Mouse (Mus musculus) liver, embryonic 15.5 days (tissue): ENCODE measurements around the gene Tmem171. TPM values are rescaled to one million over a fixed set of nuclear protein-coding genes. Genes with fewer than 3 reads are reported as not detected.

Source experiments
- ATAC-seq: fragments of 200-750 bp; cut with Nextera tagmentation; 2 replicates; pipeline ENCODE4 v1.8.0; 2017; ENCODE audit warnings: moderate number of reproducible peaks, mild to moderate bottlenecking, moderate library complexity; ENCODE audit not compliant: insufficient read depth
- H3K27ac ChIP-seq: fragments of 300-500 bp; sonication (generic); replicated peaks from 2 replicates; pipeline ENCODE4 v1.5.1; 2015; ENCODE audit warnings: mild to moderate bottlenecking, inconsistent platforms
- H3K27me3 ChIP-seq: fragments of 300-500 bp; sonication (generic); 2 replicates; pipeline ENCODE4 v1.6.1; 2015; ENCODE audit warnings: mild to moderate bottlenecking, inconsistent platforms
- H3K36me3 ChIP-seq: fragments of 300-500 bp; sonication (generic); replicated peaks from 2 replicates; pipeline ENCODE4 v1.6.1; 2015; ENCODE audit warnings: moderate library complexity, mild to moderate bottlenecking, inconsistent platforms
- H3K4me1 ChIP-seq: fragments of 300-500 bp; sonication (generic); replicated peaks from 2 replicates; pipeline ENCODE4 v1.6.1; 2015; ENCODE audit warnings: inconsistent platforms
- H3K4me2 ChIP-seq: fragments of 300-500 bp; sonication (generic); 2 replicates; pipeline ENCODE4 v1.6.1; 2015; ENCODE audit warnings: moderate library complexity, mild to moderate bottlenecking, inconsistent platforms
- H3K4me3 ChIP-seq: fragments of 300-500 bp; sonication (generic); replicated peaks from 2 replicates; pipeline ENCODE4 v1.5.1; 2015; ENCODE audit warnings: mild to moderate bottlenecking, inconsistent platforms
- H3K9ac ChIP-seq: fragments of 300-500 bp; sonication (generic); 2 replicates; pipeline ENCODE4 v1.6.1; 2015; ENCODE audit warnings: moderate library complexity, mild to moderate bottlenecking, inconsistent platforms
- H3K9me3 ChIP-seq: fragments of 300-500 bp; sonication (generic); replicated peaks from 2 replicates; pipeline ENCODE4 v1.6.1; 2016; ENCODE audit warnings: inconsistent platforms
- WGBS: fragments of 180-500 bp; shearing (Covaris S2); methylation state at CpG from one replicate; pipeline ENCODE4 v1.1.7; 2015; ENCODE audit warnings: mixed read lengths; ENCODE audit not compliant: insufficient replicate concordance; 5-methylcytosine and 5-hydroxymethylcytosine counted together
- polyA plus RNA-seq: library from polyadenylated mRNA; unstranded; fragments of >200 nt; fragmentation: Nextera tagmentation; extraction: Ambion mirVana; gene quantifications from 2 replicates; pipeline ENCODE4 v1.2.1, GENCODE M21; 2015

Gene Tmem171
- polyA plus RNA-seq, 1 experiment from 2014 or later: 0.15 TPM

- H3K36me3 ChIP-seq: no peaks in the 10 kb centered on the region
- WGBS: 74% methylated on average over 1 of the region's 1 CpGs
- no peak overlapping the region for H3K4me3 ChIP-seq
- ATAC-seq: no peak
- H3K27me3 ChIP-seq: no peaks in the 10 kb centered on the region
- H3K4me1 ChIP-seq: no peaks in the 10 kb centered on the region
- H3K9me3 ChIP-seq: no peaks in the 10 kb centered on the region
- no peak overlapping the region for H3K4me2 ChIP-seq
- no peak overlapping the region for H3K9ac ChIP-seq
- no peak overlapping the region for H3K27ac ChIP-seq
Observed at GRCm38 (mm10) chr13:98710655-98711054, 16.0 kb upstream of the Tmem171 start.

- H3K9me3 ChIP-seq: no peaks in the 10 kb centered on the region
- no peak for ATAC-seq
- 63% methylated on average over 8 of the region's 8 CpGs for WGBS
- no peak overlapping the region for H3K4me3 ChIP-seq
- no peaks in the 10 kb centered on the region for H3K4me1 ChIP-seq
- no peaks in the 10 kb centered on the region for H3K27me3 ChIP-seq
- no peaks in the 10 kb centered on the region for H3K36me3 ChIP-seq
- H3K27ac ChIP-seq: no peak overlapping the region
- H3K9ac ChIP-seq: no peak overlapping the region
- no peak overlapping the region for H3K4me2 ChIP-seq
Observed at GRCm38 (mm10) chr13:98710236-98710635, 15.6 kb upstream of the Tmem171 start.

DNA sequence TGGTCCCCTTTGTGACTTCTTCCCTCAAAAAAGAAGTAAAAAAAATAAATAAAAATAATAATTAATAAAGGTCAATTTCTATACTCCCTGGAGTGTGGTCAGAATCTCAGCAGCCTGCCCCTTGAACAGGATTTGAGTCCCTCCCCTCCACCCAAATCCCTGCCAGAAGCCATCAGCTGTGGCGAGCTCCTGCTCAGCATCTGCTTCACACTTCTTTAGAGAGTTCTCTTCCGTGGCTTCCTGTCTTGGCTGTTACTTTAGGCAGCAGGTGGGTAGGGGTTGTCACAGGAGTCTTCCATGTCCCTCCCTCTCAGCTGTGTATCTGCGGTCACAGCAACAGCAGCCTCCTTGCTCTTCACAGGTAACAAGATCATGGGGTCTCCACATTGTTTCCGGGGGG, 10.9 kb upstream of the Tmem171 start:
- Histone ChIP-seq H3K4me1 (no peaks in the 10 kb centered on the region), H3K36me3 (no peaks in the 10 kb centered on the region), H3K27me3 (no peaks in the 10 kb centered on the region), H3K4me3 (no peak overlapping the region), H3K9ac (no peak overlapping the region), H3K27ac (no peak overlapping the region), H3K4me2 (no peak overlapping the region), H3K9me3 (no peaks in the 10 kb centered on the region)
- 62% methylated on average over 4 of the region's 4 CpGs for WGBS
- ATAC-seq: no peak

- no peak overlapping the region for H3K4me2 ChIP-seq
- WGBS: 63% methylated on average over 8 of the region's 8 CpGs
Observed at GRCm38 (mm10) chr13:98703786-98704185, 9.2 kb upstream of the Tmem171 start.

GRCm38 (mm10) chr13:98702361-98702760, 7.7 kb upstream of the Tmem171 start:
- Histone ChIP-seq H3K4me2 (no peak overlapping the region), H3K9me3 (no peaks in the 10 kb centered on the region), H3K36me3 (no peaks in the 10 kb centered on the region), H3K27me3 (0 out of 2 replicates have a peak, but pooled peaks cover 3% of the 10 kb centered on the region), H3K9ac (no peak overlapping the region), H3K27ac (no peak overlapping the region), H3K4me1 (no peaks in the 10 kb centered on the region), H3K4me3 (no peak overlapping the region)
- WGBS: 71% methylated on average over 8 of the region's 8 CpGs
- no peak for ATAC-seq

More at GRCm38 (mm10) chr13:98703786-98704185, 9.2 kb upstream of the Tmem171 start:
- Histone ChIP-seq H3K4me3 (no peak overlapping the region), H3K4me1 (no peaks in the 10 kb centered on the region), H3K9ac (no peak overlapping the region), H3K27ac (no peak overlapping the region), H3K36me3 (no peaks in the 10 kb centered on the region), H3K27me3 (0 out of 2 replicates have a peak, but pooled peaks cover 3% of the 10 kb centered on the region), H3K9me3 (no peaks in the 10 kb centered on the region)
- no peak for ATAC-seq

DNA sequence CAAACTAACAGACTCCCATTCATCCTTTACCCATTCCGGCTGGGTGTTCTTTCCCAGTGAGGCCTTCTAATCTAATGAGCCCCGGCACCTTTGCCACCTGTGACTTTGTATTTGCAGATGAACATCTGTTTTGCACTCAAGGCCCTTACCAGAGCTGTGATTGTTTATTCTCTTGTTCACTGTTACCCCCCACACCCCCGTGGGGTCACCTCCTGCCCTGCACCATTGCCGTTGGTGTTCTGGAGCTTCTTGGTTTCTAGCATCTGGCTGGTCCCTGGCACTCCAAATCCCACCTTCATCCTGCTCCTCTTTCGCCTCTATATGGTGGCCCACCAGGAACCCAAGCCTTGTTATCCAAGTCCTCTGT, 6.7 kb upstream of the Tmem171 start:
- no peak overlapping the region for H3K4me2 ChIP-seq
- H3K9ac ChIP-seq: no peak overlapping the region
- H3K27me3 ChIP-seq: peaks cover 8% of the 10 kb centered on the region
- 62% methylated on average over 5 of the region's 5 CpGs for WGBS
- H3K9me3 ChIP-seq: no peaks in the 10 kb centered on the region
- H3K27ac ChIP-seq: no peak overlapping the region
- ATAC-seq: no peak
- H3K4me1 ChIP-seq: no peaks in the 10 kb centered on the region
- no peak overlapping the region for H3K4me3 ChIP-seq
- no peaks in the 10 kb centered on the region for H3K36me3 ChIP-seq

GRCm38 (mm10) chr13:98700661-98701308, 6.2 kb upstream of the Tmem171 start:
- H3K27ac ChIP-seq: no peak overlapping the region
- no peaks in the 10 kb centered on the region for H3K9me3 ChIP-seq
- WGBS: 60% methylated on average over 10 of the region's 10 CpGs
- H3K4me1 ChIP-seq: no peaks in the 10 kb centered on the region
- H3K4me3 ChIP-seq: no peak overlapping the region
- H3K36me3 ChIP-seq: no peaks in the 10 kb centered on the region
- no peak for ATAC-seq
- H3K27me3 ChIP-seq: peaks cover 13% of the 10 kb centered on the region
- H3K4me2 ChIP-seq: no peak overlapping the region
- no peak overlapping the region for H3K9ac ChIP-seq

GRCm38 (mm10) chr13:98699982-98700540, 5.4 kb upstream of the Tmem171 start:
- peaks cover 20% of the 10 kb centered on the region for H3K27me3 ChIP-seq
- H3K4me3 ChIP-seq: no peak overlapping the region
- WGBS: 48% methylated on average over 5 of the region's 5 CpGs
- no peaks in the 10 kb centered on the region for H3K9me3 ChIP-seq
- no peak for ATAC-seq
- H3K36me3 ChIP-seq: no peaks in the 10 kb centered on the region
- H3K27ac ChIP-seq: no peak overlapping the region
- H3K4me2 ChIP-seq: no peak overlapping the region
- H3K9ac ChIP-seq: no peak overlapping the region
- H3K4me1 ChIP-seq: no peaks in the 10 kb centered on the region

GRCm38 (mm10) chr13:98699051-98699744, 4.6 kb upstream of the Tmem171 start:
- WGBS: 47% methylated on average over 14 of the region's 14 CpGs

DNA sequence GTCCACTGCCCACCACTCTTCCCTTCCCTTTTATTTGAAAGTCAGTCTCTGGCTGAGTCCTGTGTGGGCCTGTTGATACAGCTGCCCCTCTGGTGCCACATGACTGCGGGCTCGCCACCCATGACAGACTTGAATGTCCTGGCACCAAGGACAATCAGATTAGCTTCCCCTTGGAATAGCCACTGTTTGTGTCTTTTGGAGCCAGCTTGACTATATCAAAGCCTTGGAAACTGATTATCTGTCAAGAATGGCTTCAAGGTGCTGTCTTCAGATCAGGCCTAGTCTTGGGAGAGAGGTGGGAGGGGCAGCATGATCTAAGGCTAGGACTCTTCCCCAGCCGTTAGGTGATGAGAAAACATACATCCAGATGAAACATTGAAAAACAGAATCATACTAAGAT, 2.1 kb upstream of the Tmem171 start:
- no peaks in the 10 kb centered on the region for H3K36me3 ChIP-seq
- peaks cover 41% of the 10 kb centered on the region for H3K27me3 ChIP-seq
- no peaks in the 10 kb centered on the region for H3K9me3 ChIP-seq
- no peak overlapping the region for H3K9ac ChIP-seq
- no peak for ATAC-seq
- H3K4me2 ChIP-seq: no peak overlapping the region
- H3K4me3 ChIP-seq: no peak overlapping the region
- H3K4me1 ChIP-seq: no peaks in the 10 kb centered on the region
- WGBS: 75% methylated on average over 3 of the region's 3 CpGs
- no peak overlapping the region for H3K27ac ChIP-seq

More at GRCm38 (mm10) chr13:98699051-98699744, 4.6 kb upstream of the Tmem171 start:
- no peaks in the 10 kb centered on the region for H3K36me3 ChIP-seq
- ATAC-seq: no peak
- H3K4me2 ChIP-seq: no peak overlapping the region
- no peak overlapping the region for H3K4me3 ChIP-seq
- H3K4me1 ChIP-seq: no peaks in the 10 kb centered on the region
- H3K27me3 ChIP-seq: peaks cover 29% of the 10 kb centered on the region
- no peaks in the 10 kb centered on the region for H3K9me3 ChIP-seq
- no peak overlapping the region for H3K9ac ChIP-seq
- H3K27ac ChIP-seq: no peak overlapping the region

DNA sequence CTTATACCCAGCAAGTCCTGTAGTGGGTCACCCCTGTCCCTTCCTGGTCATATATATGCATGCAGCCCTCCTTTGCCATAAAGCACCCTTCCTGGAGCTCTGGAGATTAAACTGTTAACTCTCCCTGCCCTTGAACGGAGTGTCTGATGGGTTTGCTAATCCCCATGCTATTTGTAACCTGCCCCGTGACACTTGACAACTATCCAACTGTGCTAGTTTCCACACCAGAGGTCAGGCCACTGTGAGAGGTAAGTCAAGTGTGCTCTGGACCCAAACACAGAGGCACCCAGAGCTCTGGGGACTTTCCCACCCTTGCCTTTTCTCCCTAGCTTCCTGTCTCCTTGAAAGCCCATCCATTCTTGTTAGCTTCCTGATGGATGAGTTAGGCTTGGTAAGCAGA, 912 bp upstream of the Tmem171 start:
- Histone ChIP-seq H3K27me3 (peaks cover 41% of the 10 kb centered on the region), H3K9ac (no peak overlapping the region)

More for the DNA sequence above, 912 bp upstream of the Tmem171 start:
- Histone ChIP-seq H3K4me3 (no peak overlapping the region), H3K4me1 (no peaks in the 10 kb centered on the region), H3K9me3 (no peaks in the 10 kb centered on the region), H3K27ac (no peak overlapping the region), H3K36me3 (no peaks in the 10 kb centered on the region), H3K4me2 (peak overlapping the region; percentile 56; the same call in 1 of the 2 replicates)
- peak; percentile 72 for ATAC-seq
- WGBS: 39% methylated on average over 2 of the region's 2 CpGs
